Mouse (Mus musculus) adipocyte (in vitro differentiated cells): ENCODE results near the gene Phox2a.

Experiments
- DNase-seq: peaks from one replicate; pipeline ENCODE4 v3.0.0-alpha.2; 2016; ENCODE audit warnings: low spot score

The Phox2a gene

DNA sequence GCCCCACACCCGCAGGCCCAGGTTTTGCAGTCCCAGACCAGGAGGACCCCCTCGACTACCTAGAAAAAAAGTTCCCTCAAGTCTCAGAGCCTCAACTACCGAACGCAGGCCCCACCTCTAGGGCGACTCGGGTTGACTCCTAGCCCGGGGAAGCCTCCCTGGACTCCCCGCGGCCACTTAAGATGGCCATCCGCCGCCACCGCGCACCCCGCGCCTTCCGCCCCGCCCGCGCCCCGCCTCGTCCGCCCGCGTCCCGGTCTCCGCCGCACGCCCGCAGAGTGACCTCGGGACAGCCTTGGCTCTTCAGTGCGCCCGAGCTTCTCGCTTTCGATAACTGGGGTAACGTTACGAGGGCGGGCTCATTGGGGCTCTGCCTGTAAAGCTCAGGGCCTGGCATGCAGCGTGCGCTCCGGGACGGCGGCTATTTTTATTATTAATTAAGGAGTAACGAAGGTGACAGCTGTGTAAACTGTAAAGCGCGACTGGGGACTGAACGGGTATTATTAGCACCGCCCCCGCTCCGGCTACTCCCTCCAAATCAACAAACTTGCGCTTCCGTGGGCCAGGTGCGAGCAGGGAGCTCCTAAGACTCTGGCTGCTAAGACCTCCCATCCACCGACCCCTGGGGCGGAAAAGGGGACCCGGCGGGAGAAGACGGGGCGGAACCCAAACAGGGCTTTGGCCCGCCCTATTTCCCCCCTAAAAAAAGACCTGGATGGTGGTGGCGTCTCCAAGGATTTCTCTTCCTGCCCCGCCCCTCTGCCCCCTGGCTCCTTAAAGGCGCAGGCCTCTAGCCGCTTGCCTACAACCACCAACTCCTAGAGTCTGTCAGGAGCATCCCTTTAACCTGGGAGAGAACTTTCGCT is 19.7 kb downstream of the Phox2a start, which contains the start of gene Inppl1:
Gene Inppl1 (minus strand): TSS at position 624 of the 866 bp plus-strand sequence.
- peak; percentile 76 for DNase-seq

DNA sequence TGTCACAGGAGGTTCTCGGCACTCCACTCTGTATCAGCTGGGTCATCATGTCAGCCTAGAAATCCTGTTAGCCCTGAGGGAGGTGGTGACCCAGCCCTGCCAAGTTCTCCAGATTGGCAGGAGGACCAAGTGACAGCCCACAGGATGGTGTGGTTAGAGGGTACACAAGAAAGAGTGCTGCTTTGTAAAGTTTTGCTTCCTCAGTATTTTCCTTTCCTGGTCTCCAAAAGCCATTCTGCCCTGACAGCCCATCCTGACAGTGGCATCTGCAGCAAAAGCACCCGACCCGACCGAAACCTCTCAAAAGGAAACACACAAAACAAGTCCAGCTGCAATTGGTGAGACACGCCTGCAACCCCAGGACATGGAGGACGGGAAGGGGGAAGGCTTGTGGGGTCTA is 26.1 kb downstream of the Phox2a start:
- no peak for DNase-seq

DNA sequence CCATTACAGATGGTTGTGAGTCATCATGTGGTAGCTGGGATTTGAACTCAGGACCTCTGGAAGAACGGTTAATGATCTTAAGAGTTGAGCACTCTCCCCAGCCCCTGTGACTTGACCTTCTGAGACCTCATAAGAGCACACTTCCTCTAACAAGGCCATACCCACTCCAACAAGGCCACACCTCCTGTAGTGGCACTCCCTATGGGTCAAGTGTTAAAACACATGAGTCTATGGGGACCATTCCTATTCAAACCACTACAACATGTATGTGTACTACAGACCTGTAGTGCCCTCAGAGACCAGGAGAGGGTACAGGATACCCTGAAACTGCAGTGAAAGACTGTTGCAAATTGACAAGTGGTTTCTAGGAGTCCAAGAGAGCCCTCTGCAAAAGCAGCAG is 29.8 kb downstream of the Phox2a start:
- no peak for DNase-seq

DNA sequence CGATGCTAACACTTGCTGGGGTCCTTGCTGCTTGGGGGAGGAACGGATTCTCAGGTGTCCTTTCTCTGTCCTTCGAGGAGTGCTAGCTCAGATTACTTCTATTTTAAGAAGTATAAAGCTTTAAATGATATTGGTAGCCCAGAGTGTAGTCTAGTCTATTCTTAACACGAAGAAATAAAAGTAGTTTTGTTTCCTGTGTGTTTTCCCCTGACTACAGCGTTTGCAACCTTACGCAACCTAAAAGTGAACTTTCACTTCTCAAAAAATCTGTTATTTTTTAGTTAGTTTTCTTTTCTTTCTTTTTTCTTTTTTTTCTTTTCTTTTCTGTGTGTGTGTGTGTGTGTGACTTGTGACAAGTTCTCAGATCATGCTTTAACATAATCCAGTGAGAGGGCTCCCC is 33.6 kb downstream of the Phox2a start:
- DNase-seq: peak; percentile 38

DNA sequence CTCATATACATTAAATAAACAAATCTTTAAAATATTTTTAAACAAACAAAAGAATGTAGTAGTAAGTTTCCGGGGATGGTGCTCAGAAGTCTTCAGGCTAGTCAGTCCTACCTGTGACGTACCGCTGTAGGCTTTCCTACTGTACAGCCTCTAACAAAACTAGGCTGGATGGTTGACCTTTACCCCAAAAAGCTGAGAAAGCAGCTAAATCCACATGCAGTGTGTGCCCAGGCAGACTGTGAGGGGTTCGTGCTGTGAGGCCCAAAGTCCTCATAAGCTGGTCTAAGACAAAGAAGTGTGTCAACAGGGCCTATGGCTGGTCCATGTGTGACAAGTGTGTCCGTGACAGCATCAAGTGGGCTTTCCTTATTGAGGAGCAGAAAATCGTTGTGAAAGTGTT is 34.7 kb downstream of the Phox2a start:
- no peak for DNase-seq

DNA sequence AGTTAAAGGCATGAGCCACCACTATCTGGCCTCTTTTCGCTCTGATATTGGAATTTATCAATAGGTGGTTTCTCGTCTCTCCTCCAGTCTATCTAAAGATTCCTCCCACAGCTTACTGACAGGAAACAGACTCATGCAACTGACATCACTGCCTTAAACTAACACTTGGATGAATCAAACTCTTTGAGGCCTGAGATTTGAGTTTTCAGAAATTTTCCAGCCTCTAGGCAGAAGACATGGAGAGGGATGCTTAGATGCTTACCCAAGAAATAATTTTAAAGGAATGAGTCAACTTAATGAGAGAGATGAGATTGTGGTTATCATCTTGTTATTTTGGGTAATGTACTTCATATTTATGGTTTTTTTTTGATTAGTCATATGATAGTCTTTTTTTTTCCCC is 35.7 kb downstream of the Phox2a start:
- DNase-seq: no peak

DNA sequence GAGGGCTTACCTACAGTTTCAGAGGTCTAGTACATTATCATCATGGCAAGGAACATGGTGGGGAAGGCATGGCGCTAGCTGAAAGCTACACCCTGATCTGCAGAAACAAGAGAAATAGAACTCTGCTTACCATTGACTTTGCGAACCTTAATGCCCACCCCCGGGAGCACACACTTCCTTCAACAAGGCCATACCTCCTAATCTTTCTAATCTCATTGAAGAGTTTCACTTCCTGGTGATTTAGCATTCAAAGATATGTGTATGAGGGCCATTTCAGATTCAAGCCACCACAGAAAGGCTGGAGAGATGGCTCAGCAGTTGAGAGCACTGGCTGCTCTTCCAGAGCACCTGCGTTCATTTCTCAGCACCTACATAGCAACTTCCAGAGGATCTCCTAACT is 39.0 kb downstream of the Phox2a start, which contains the start of gene Folr2:
Gene Folr2 (minus strand): TSS at position 101 of the 400 bp plus-strand sequence.
- no peak for DNase-seq

DNA sequence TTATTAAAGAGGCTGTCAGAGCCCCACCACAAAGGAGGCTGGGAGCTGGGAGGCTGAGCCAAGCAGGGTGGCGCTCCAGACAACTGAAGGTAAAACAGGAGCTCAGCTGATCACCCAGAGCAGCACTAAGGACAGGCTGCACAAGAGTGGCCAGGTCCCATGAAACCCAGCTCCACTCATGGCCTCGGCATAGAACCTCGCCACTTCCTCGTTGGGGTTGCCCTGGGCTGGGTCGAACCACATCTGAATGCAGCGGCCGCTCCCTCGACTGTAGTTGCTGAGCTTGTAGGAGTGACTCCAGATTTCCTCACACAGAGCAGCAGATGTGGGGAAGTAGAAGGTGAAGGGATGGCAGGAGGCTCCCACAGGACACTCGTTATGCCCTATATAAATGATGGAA is 40.2 kb downstream of the Phox2a start:
- DNase-seq: no peak

DNA sequence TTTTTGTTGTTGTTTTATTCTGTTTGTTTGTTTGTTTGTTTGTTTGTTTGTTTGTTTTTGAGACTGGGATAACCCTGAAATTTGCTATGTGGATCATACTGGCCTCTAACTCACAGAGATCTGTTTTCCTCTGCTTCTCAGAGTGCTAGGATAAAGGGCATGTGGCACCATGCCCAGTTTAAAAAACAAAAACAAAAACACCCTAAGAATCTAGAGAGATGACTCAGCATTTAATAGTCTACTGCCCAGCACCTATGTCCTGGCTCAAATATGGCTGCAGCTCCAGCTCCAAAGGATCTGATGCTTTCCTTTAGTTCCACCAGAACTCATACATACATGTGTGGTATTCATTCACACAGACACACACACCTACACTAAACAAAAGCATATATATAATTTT is 42.9 kb downstream of the Phox2a start:
- DNase-seq: peak; percentile 93

DNA sequence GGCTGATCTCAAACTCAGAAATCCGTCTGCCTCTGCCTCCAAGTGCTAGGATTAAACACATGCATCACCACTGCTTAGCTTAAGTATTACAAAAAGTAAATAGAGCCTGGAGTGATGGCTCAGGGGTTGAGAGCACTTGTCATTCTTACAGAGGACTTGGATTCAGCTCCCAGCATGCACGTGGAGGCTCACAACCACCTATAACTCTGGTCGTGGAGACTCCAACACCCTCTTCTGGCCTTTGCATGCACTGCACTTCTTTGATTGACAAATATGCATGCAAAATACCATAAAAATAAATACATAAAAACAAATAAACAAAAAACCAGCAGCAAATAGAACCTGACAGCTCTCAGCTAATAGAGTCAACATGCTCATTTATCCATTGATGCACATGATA is 44.2 kb downstream of the Phox2a start:
- no peak for DNase-seq

DNA sequence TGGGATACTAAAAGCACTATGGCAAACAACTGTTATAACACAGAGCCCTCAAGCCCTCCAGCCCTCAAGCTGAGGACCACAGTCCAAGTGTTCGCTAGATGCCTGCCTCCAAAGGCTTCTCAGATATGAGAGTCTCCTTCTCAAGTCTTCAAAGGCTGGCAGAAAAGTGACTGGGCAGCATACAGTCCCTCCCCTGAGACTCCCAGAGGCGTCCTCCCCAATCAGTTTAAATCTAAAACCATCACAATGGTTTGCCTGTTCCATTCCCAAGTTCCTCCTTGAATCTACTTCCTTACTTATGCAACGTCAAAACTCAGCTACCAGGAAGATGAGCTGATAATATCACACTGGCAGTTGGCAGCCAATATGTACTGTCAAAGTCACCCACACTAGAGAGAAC is 45.3 kb downstream of the Phox2a start, which contains the start of gene Anapc15:
Gene Anapc15 (plus strand): TSS at position 301 of the 400 bp plus-strand sequence.
- DNase-seq: no peak

DNA sequence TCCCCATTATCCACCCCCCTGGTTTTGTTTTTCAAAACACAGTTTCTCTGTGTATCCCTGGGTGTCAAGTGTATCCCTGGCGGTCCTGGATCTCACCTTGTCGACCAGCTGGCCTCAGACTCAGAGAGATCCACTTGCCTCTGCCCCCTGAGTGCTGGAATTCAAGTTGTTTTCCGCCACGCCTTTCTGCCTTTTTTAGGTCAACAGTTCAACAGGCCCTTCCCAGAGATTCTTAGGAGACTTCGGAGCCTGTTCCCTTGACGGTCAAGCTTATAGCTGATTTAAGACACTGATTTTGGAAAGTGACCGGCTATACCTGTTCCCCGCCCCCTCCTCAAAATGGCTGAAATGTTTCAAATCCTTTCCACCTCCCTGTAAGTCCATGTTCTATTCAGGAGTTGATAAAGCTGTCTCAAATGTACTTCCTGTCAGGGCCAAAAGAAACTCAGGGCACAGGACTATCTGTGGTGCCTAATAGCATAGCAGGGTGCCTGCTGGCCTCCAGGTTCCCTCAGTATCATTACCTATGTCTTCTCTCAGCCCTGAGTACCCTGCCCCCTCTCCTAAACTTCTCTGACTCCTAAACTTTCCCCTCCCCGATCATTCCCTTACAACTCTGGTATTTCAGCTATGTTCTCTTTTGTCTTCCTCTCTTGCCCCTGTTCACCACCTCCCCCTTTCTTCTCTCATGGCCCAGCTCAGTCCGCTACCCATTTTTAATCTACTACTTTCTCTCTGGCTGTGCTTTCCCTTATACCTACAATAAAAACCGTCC is 48.6 kb downstream of the Phox2a start:
- no peak for DNase-seq

DNA sequence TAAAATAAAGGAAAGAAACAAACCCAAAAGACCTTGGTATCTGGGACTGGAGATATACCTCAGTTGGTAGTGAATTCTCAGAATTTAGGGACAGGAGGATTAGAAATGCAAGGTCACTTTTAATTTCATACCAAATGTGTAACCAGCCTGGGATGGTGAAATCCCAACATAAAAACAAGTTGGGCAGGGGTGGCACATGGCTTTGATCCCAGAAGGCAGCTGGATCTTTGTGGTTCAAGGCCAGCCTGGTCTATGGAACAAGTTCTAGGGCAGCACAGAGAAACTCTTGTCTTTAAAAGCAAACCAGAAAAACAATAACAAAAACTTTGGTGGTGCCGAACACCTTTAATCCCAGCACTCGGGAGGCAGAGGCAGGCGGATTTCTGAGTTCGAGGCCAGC is 49.4 kb downstream of the Phox2a start:
- DNase-seq: no peak

DNA sequence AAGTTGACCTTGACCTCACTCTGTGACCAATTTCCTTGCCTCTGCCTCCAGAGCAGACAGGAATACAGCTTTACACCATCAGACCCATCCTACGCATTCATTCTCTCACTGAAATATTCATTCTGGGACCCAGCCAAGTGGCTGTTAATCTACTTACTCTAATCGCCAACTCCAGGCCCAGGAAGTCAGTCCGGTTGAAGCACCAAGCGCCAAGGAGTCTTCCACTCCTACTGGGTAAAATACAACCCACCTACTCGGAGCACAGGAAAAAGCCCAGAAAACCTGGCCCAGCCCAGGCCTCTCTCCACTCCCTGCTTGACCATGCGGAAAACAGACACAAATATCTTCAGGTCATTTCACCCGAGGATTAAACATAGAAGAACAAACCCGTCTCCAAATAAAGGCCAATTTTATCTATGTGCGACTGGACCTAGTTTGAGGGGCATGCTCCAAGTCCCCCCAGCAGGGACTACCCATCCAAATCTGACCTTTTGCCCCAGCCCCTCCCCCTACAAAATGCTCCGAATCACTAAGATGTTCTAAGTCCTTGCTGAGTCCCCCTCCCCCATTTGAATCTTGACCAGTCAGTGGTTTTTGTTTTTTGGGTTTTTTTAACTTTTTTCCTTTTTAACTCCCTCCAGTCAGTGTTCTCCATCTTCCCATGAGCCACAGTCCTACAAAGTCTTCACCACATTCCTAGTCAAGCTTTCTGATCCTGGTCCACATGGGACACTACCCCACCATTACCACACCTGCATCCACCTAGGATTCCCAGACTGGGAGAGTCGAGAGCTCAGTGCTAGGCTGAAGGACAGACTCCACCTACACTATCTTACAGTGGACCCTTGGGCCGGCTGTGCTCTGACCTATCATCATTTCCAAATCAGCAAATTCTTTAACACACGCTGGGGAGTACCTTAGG is 50.4 kb downstream of the Phox2a start:
- DNase-seq: no peak

DNA sequence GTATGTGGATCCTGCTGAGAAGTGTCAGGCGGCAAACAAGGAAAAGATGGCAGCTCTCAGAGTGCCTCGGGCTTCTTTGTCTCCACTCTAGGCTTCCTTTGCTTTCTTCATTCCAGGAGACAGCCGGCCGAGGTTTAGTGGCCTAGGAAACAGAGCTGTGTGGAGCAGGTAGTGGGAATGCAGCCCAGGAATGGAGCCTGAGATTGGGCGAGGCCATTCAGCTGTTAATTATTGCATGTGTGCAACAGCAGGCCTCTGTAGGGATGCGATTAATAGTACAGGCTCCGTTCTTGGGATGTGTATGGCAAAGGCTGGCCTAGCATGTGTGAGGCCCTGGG is 51.0 kb downstream of the Phox2a start:
- DNase-seq: no peak

DNA sequence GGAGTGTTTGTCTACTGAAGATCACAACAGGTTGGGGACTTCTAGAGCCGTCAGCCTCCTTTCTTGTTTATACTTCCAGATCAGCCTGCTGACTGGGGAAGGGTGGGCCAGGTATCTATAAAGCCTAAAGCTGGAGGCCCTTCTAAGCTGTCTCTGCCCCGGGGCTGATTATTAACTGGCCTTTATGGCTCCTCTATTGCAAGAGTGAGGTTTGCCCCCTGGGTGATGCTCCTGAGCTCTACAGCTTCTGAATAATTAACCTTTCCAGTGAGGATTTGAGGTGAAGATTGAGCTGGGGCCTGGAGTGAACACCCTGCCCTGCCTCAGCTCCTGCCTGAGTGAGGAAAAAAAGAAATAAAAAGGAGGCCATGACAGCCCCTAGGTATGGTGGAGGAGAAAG is 52.5 kb downstream of the Phox2a start, which contains the start of gene Folr1:
Gene Folr1 (minus strand): TSS at position 160 of the 400 bp plus-strand sequence.
- DNase-seq: no peak

DNA sequence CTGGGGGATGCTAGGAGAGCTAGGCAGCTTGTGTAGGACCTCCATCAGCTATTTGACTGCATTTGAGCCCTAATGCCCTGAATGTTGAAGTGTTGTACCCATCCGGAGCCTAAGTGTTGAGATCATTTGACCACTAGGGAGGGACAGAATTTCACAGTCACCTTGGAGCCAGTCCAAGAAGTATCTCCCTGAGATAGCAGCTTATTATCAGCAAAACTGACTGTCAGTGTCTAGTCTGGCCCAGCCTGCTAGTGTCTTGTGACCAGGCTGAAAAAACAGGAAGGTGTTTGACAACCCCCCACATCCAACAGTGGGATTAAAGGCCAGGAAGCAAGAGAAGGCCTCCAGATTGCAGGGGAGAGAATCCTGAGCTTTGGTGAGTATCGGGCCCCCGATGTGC is 53.2 kb downstream of the Phox2a start:
- DNase-seq: no peak
